Mouse (Mus musculus) gastrocnemius, postnatal 4 days (tissue): Measurements from ENCODE around the gene Sphk2. TPM values are rescaled to one million over a fixed set of nuclear protein-coding genes. Genes with fewer than 3 reads are reported as not detected.
"Not testable (repeated sequence)": the region's sequence is repeated elsewhere in the genome, so short reads cannot be mapped to it uniquely, and the experiment has no call there.

Source experiments
- DNase-seq, 2 experiments: peaks; one replicate each; pipeline ENCODE4 v3.0.0; 2021 to 2022; ENCODE audit warnings: low spot score in 2 of 2, mixed read lengths in 2 of 2
- total RNA-seq, 2 experiments: library from RNA; stranded (reverse); gene quantifications; 2 replicates each; pipeline ENCODE4 v1.2.3; 2021

Sphk2 gene
- total RNA-seq, 2 experiments from 2014 or later = 17.4 to 17.9 TPM

GRCm38 (mm10) chr7:45665303-45666138 is 52.3 kb downstream of the Sphk2 start:
- no peak for DNase-seq

- DNase-seq = not testable (repeated sequence)
These were observed 56.1 kb downstream of the Sphk2 start for GRCm38 (mm10) chr7:45661702-45662101.

DNA sequence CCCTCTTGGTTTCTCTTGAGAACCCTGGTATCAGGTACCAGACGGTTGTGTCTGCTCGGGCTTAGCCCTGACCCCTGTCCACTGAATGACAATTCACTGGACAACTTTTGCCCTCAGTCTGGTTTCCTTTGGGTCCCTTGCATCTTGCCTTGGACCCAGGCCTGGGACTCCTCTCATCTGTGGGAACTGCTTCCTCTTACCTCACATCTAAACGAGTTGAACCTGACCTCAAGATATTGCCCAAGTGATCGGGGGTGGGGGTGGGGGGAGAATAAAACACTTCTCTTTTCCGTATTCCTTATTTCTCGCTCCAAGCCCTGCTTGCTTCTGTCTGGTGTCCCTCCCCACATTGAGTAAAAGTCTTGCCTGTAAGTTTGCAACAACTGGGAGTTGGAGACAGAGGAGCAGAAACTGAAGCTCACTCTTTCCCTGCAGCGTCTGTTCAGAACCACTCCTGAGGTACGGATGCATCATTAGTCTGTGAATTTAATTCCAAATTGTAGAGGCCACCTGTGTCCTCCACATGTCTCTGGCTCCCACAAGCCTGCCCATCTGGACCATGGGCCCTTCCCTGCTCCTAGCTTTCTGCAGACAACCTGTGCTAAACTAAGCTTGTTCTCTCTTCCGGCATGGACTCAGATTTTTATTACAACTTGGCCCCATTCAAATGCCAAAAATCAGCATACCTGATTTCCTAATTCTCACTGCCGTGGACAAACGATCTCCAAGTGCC is 56.9 kb downstream of the Sphk2 start:
- DNase-seq = no peak

Other genes starting within 250 kb of the Sphk2 start
- under 1 TPM; 0.17 to 0.36 TPM for gene Tulp2, start 236.1 kb downstream of the Sphk2 start, total RNA-seq
- gene Gm45808, start 231.2 kb downstream of the Sphk2 start, total RNA-seq = 1 to 10 TPM; 3.8 to 5.4 TPM
- 1 to 10 TPM; 8.3 TPM for gene Dhdh, start 229.2 kb downstream of the Sphk2 start, total RNA-seq
- 100 to 1,000 TPM; 182 to 199 TPM for gene Nucb1, start 207.6 kb downstream of the Sphk2 start, total RNA-seq
- gene Ppp1r15a, start 191.7 kb downstream of the Sphk2 start, total RNA-seq = 10 to 100 TPM; 22.7 to 23.5 TPM
- 10 to 100 TPM; 17.1 to 20.3 TPM for gene Plekha4, start 191.7 kb downstream of the Sphk2 start, total RNA-seq
- under 1 TPM; 0.61 to 0.80 TPM for gene Hsd17b14, start 163.1 kb downstream of the Sphk2 start, total RNA-seq
- 10 to 100 TPM; 32.2 to 36.3 TPM for gene Bcat2, start 147.8 kb downstream of the Sphk2 start, total RNA-seq
- not detected for gene Fgf21, start 102.5 kb downstream of the Sphk2 start, total RNA-seq
- not detected for gene Fut1, start 100.7 kb downstream of the Sphk2 start, total RNA-seq
- gene Izumo1, start 96.2 kb downstream of the Sphk2 start, total RNA-seq = under 1 TPM; 0.34 to 0.36 TPM
- 10 to 100 TPM; 23.0 to 25.6 TPM for gene Rasip1, start 90.5 kb downstream of the Sphk2 start, total RNA-seq
- 100 to 1,000 TPM; 170 to 187 TPM for gene Mamstr, start 78.0 kb downstream of the Sphk2 start, total RNA-seq
- gene Fut2, start 51.6 kb downstream of the Sphk2 start, total RNA-seq = not detected
- gene Ntn5, start 34.0 kb downstream of the Sphk2 start, total RNA-seq = 1 to 10 TPM in 1 of 2 experiments, under 1 TPM in 1; 0.88 to 1.3 TPM
- under 1 TPM; 0.23 to 0.39 TPM for gene Sec1, start 23.6 kb downstream of the Sphk2 start, total RNA-seq
- 1 to 10 TPM; 4.6 to 4.9 TPM for gene Car11, start 18.2 kb downstream of the Sphk2 start, total RNA-seq
- gene Dbp, start 12.9 kb downstream of the Sphk2 start, total RNA-seq = 10 to 100 TPM; 22.1 to 26.9 TPM
- 1,000 to 10,000 TPM in 1 of 2 experiments, 100 to 1,000 TPM in 1; 1,000 to 1,132 TPM for gene Rpl18, start 2.5 kb downstream of the Sphk2 start, total RNA-seq
- gene Fam83e, start 3.2 kb upstream of the Sphk2 start, total RNA-seq = under 1 TPM; 0.34 to 0.52 TPM
- not detected for gene Spaca4, start 7.8 kb upstream of the Sphk2 start, total RNA-seq
- gene Lmtk3, start 65.7 kb upstream of the Sphk2 start, total RNA-seq = under 1 TPM; 0.54 to 0.65 TPM
- under 1 TPM in 1 of 2 experiments, not detected in 1; 0.60 TPM for gene Sult2b1, start 66.7 kb upstream of the Sphk2 start, total RNA-seq
- gene Cyth2, start 96.6 kb upstream of the Sphk2 start, total RNA-seq = 10 to 100 TPM; 56.1 to 61.5 TPM
- gene Kcnj14, start 106.8 kb upstream of the Sphk2 start, total RNA-seq = under 1 TPM; 0.39 TPM
- gene Grwd1, start 112.9 kb upstream of the Sphk2 start, total RNA-seq = 10 to 100 TPM; 17.4 to 18.0 TPM
- 100 to 1,000 TPM; 101 to 104 TPM for gene Kdelr1, start 154.8 kb upstream of the Sphk2 start, total RNA-seq
- 1 to 10 TPM; 1.2 to 1.5 TPM for gene Grin2d, start 160.4 kb upstream of the Sphk2 start, total RNA-seq
- under 1 TPM; 0.39 to 0.75 TPM for gene Syngr4, start 178.7 kb upstream of the Sphk2 start, total RNA-seq
- 10 to 100 TPM; 31.4 to 33.7 TPM for gene Tmem143, start 178.9 kb upstream of the Sphk2 start, total RNA-seq
- 10 to 100 TPM; 85.8 to 88.0 TPM for gene Emp3, start 203.4 kb upstream of the Sphk2 start, total RNA-seq
- gene Ccdc114, start 206.1 kb upstream of the Sphk2 start, total RNA-seq = 1 to 10 TPM; 2.4 to 2.5 TPM